Mouse (Mus musculus) heart, postnatal 0 days (tissue): ENCODE data around the gene Tnfrsf12a. TPM values are rescaled to one million over a fixed set of nuclear protein-coding genes. Genes with fewer than 3 reads are reported as not detected.

Experiments used
- ATAC-seq: fragments of 200-750 bp; cut with Nextera tagmentation; 2 replicates; pipeline ENCODE4 v1.8.0; 2017; ENCODE audit warnings: low read depth, moderate number of reproducible peaks, moderate library complexity; ENCODE audit not compliant: insufficient read depth
- DNase-seq: peaks from one replicate; pipeline ENCODE4 v3.0.0-alpha.2; 2016; ENCODE audit warnings: low spot score
- H3K27ac ChIP-seq: fragments of 300-500 bp; sonication (generic); 2 replicates; pipeline ENCODE4 v1.5.1; 2014; ENCODE audit warnings: low read depth, mild to moderate bottlenecking
- H3K27me3 ChIP-seq: fragments of 300-500 bp; sonication (generic); 2 replicates; pipeline ENCODE4 v1.6.1; 2014; ENCODE audit warnings: low read length, mixed read lengths; ENCODE audit not compliant: control insufficient read depth, insufficient read depth
- H3K36me3 ChIP-seq: fragments of 300-500 bp; sonication (generic); replicated peaks from 2 replicates; pipeline ENCODE4 v1.6.1; 2014; ENCODE audit warnings: low read length, mixed read lengths; ENCODE audit not compliant: control insufficient read depth, insufficient read depth
- H3K4me1 ChIP-seq: fragments of 300-500 bp; sonication (generic); 2 replicates; pipeline ENCODE4 v1.6.1; 2014; ENCODE audit warnings: antibody characterized with exemption; ENCODE audit not compliant: control insufficient read depth, insufficient read depth
- H3K4me2 ChIP-seq: fragments of 300-500 bp; sonication (generic); 2 replicates; pipeline ENCODE4 v1.6.1; 2014; ENCODE audit warnings: low read depth, mild to moderate bottlenecking, low read length, moderate library complexity
- H3K4me3 ChIP-seq: fragments of 300-500 bp; sonication (generic); 2 replicates; pipeline ENCODE4 v1.5.1; 2014; ENCODE audit warnings: low read depth, low read length
- H3K9ac ChIP-seq: fragments of 300-500 bp; sonication (generic); replicated peaks from 2 replicates; pipeline ENCODE4 v1.6.1; 2014; ENCODE audit warnings: low read depth, low read length, mixed read lengths
- H3K9me3 ChIP-seq: fragments of 300-500 bp; sonication (generic); replicated peaks from 2 replicates; pipeline ENCODE4 v1.6.1; 2016; ENCODE audit warnings: low read length; ENCODE audit not compliant: control insufficient read depth
- CTCF ChIP-seq: IDR thresholded peaks from 2 replicates; pipeline ENCODE4 v1.5.1; 2016; ENCODE audit warnings: antibody characterized with exemption, control low read depth, low read depth
- EP300 ChIP-seq: IDR thresholded peaks from 2 replicates; pipeline ENCODE4 v1.6.1; 2016; ENCODE audit warnings: antibody characterized with exemption, low read depth
- WGBS: fragments of 180-500 bp; shearing (Covaris S2); extraction: QIAGEN DNeasy Blood & Tissue Kit; methylation state at CpG from one replicate; pipeline ENCODE4 v1.1.7; 2014; 5-methylcytosine and 5-hydroxymethylcytosine counted together
- polyA plus RNA-seq: library from polyadenylated mRNA; unstranded; fragments of >200 nt; fragmentation: Nextera tagmentation; extraction: Ambion mirVana; gene quantifications from 2 replicates; pipeline ENCODE4 v1.2.1, GENCODE M21; 2015
- total RNA-seq: library from RNA; depleted of rRNA; stranded (reverse); fragments of >200 nt; gene quantifications from 2 replicates; pipeline ENCODE4 v1.2.3, GENCODE M21; 2014; ENCODE audit warnings: low replicate concordance

Gene Tnfrsf12a
- total and polyA plus RNA-seq, 2 experiments from 2014 or later, result 160 to 275 TPM

- peaks cover 32% of the 10 kb centered on the region for H3K27me3 ChIP-seq
- no peak overlapping the region for H3K27ac ChIP-seq
Observed at GRCm38 (mm10) chr17:23703301-23703700, 26.0 kb upstream of the Tnfrsf12a start.

DNA sequence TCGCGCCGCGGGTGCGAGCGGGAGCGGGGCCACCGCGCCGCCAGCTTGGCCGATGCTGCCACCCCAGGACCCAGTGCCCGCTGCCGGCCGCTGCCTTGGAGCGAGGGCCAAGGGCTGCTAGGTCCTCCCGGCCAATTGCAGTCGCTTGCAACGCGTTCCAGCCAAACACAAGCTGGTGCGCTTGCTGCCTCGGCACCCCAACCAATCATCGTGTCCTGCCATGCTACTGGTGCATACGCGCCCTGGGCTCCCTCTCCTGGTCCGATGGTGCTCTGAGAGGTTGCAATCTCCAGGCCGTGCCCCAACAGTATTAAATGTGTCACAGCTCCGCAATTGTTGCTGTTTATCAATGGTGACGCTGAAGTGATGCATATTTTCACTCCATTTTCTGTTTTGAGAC lies 22.8 kb upstream of the Tnfrsf12a start:
- no peak overlapping the region for H3K27ac ChIP-seq
- peak; percentile 84 for DNase-seq

More at GRCm38 (mm10) chr17:23703301-23703700, 26.0 kb upstream of the Tnfrsf12a start:
- ATAC-seq, result no peak
- Histone ChIP-seq H3K4me2 (no peak overlapping the region), H3K9me3 (no peaks in the 10 kb centered on the region), H3K9ac (no peak overlapping the region), H3K36me3 (no peaks in the 10 kb centered on the region), H3K4me3 (no peak overlapping the region), H3K4me1 (no peaks in the 10 kb centered on the region)
- TF ChIP-seq EP300, result no peak
- no peak for TF ChIP-seq CTCF
- WGBS, result 75% methylated on average over 9 of the region's 9 CpGs
- DNase-seq, result no peak

DNA sequence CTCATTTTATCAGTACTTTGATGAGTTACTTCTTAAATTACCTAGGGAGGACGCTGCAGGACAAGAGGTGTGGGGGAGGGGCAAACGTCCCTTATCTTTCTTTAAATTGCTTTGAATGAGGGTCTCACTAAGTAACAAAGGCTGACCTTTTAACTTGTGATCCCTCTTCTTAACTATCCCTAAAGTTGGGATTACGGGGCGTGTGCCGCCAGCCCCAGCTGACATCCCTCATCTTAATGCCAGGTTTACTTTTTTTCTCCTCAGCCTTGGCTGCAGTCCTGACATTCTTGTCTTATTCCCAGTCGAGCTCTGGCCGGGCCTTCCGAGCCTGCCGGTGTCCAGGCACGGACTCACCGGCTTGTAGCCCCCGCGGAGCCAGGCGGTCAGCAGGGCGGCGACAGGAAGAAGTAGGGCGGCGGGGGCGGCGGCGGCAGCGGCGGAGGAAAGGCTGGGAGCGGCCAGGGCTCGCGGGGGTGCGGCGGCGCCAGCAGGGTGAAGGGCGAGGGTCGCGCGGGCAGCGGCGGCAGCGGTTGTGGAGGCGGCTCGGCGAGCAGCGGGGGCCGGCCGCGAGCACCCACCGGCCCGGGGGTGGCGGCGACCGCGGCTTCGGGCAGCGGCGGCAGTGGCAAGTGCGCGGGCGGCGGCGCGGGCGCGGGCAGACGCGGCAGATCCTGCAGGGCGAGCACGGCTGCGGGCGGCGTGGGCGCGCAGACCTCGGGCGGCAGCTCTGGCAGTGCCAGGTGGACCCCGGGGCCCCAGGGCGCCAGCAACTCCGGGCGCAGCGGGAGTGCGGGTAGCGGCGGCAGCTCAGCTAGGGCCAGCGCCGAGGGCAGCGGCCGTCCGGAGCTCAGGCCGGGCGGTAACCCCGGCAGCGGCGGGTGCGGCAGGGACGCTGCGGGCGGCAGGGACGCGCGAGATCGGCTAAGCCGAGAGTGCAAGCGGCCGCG lies 22.1 kb upstream of the Tnfrsf12a start:
- Histone ChIP-seq H3K9me3 (no peaks in the 10 kb centered on the region), H3K27me3 (peaks cover 29% of the 10 kb centered on the region), H3K36me3 (no peaks in the 10 kb centered on the region), H3K4me3 (peak overlapping the region; percentile 60), H3K4me2 (peak overlapping the region; percentile 96), H3K4me1 (no peaks in the 10 kb centered on the region), H3K27ac (no peak overlapping the region), H3K9ac (peak overlapping the region; percentile 49)
- TF ChIP-seq CTCF (no peak), EP300 (no peak)
- DNase-seq, result peak; percentile 21
- peak; percentile 37 for ATAC-seq
- under 1% methylated on average over 80 of the region's 101 CpGs for WGBS

More for the DNA sequence above, 22.8 kb upstream of the Tnfrsf12a start:
- under 1% methylated on average over 24 of the region's 28 CpGs for WGBS
- H3K27me3 ChIP-seq, result peaks cover 29% of the 10 kb centered on the region
- peak overlapping the region; percentile 96 for H3K4me2 ChIP-seq
- no peaks in the 10 kb centered on the region for H3K9me3 ChIP-seq
- H3K9ac ChIP-seq, result peak overlapping the region; percentile 49; the same call in 1 of the 2 replicates
- TF ChIP-seq EP300 (no peak), CTCF (peak; percentile 84)
- H3K36me3 ChIP-seq, result no peaks in the 10 kb centered on the region
- ATAC-seq, result peak; percentile 96
- peak overlapping the region; percentile 60 for H3K4me3 ChIP-seq
- no peaks in the 10 kb centered on the region for H3K4me1 ChIP-seq

GRCm38 (mm10) chr17:23695801-23696200 lies 18.5 kb upstream of the Tnfrsf12a start:
- Histone ChIP-seq H3K4me2 (no peak overlapping the region), H3K9me3 (no peaks in the 10 kb centered on the region), H3K27me3 (peaks cover 14% of the 10 kb centered on the region), H3K4me3 (no peak overlapping the region), H3K36me3 (no peaks in the 10 kb centered on the region), H3K27ac (no peak overlapping the region), H3K9ac (no peak overlapping the region), H3K4me1 (no peaks in the 10 kb centered on the region)
- ATAC-seq, result no peak
- TF ChIP-seq EP300, result no peak
- no peak for TF ChIP-seq CTCF
- no peak for DNase-seq
- WGBS, result 40% methylated on average over 3 of the region's 3 CpGs

GRCm38 (mm10) chr17:23694491-23694890 lies 17.2 kb upstream of the Tnfrsf12a start:
- no peak overlapping the region for H3K4me2 ChIP-seq
- no peaks in the 10 kb centered on the region for H3K9me3 ChIP-seq
- no peak for ATAC-seq
- H3K36me3 ChIP-seq, result no peaks in the 10 kb centered on the region
- DNase-seq, result no peak
- no peak overlapping the region for H3K4me3 ChIP-seq
- WGBS, result 58% methylated on average over 1 of the region's 1 CpGs
- TF ChIP-seq CTCF (no peak), EP300 (no peak)
- no peaks in the 10 kb centered on the region for H3K4me1 ChIP-seq
- H3K27ac ChIP-seq, result no peak overlapping the region
- H3K27me3 ChIP-seq, result peaks cover 12% of the 10 kb centered on the region
- H3K9ac ChIP-seq, result no peak overlapping the region
